Mouse (Mus musculus) forebrain, embryonic 12.5 days (tissue): ENCODE results near the gene Slc17a1. TPM values are rescaled to one million over a fixed set of nuclear protein-coding genes. Genes with fewer than 3 reads are reported as not detected.

Experiments
- ATAC-seq: fragments of 200-750 bp; cut with Nextera tagmentation; 2 replicates; pipeline ENCODE4 v1.8.0; 2017; ENCODE audit warnings: moderate TSS enrichment; ENCODE audit not compliant: low FRiP score
- H3K27ac ChIP-seq: fragments of 300-500 bp; sonication (generic); 2 replicates; pipeline ENCODE4 v1.5.1; 2016; ENCODE audit warnings: mild to moderate bottlenecking
- H3K27me3 ChIP-seq: fragments of 300-500 bp; sonication (generic); 2 replicates; pipeline ENCODE4 v1.6.1; 2016; ENCODE audit warnings: mild to moderate bottlenecking
- H3K36me3 ChIP-seq: fragments of 300-500 bp; sonication (generic); replicated peaks from 2 replicates; pipeline ENCODE4 v1.6.1; 2016; ENCODE audit warnings: mild to moderate bottlenecking
- H3K4me1 ChIP-seq: fragments of 300-500 bp; sonication (generic); 2 replicates; pipeline ENCODE4 v1.6.1; 2016
- H3K4me2 ChIP-seq: fragments of 300-500 bp; sonication (generic); 2 replicates; pipeline ENCODE4 v1.6.1; 2016; ENCODE audit warnings: mild to moderate bottlenecking, moderate library complexity
- H3K4me3 ChIP-seq: fragments of 300-500 bp; sonication (generic); replicated peaks from 2 replicates; pipeline ENCODE4 v1.5.1; 2016; ENCODE audit warnings: mild to moderate bottlenecking
- H3K9ac ChIP-seq: fragments of 300-500 bp; sonication (generic); 2 replicates; pipeline ENCODE4 v1.6.1; 2016; ENCODE audit warnings: mild to moderate bottlenecking
- H3K9me3 ChIP-seq: fragments of 300-500 bp; sonication (generic); 2 replicates; pipeline ENCODE4 v1.6.1; 2016
- WGBS: fragments of 180-500 bp; shearing (Covaris S2); methylation state at CpG from one replicate; pipeline ENCODE4 v1.1.7; 2016; 5-methylcytosine and 5-hydroxymethylcytosine counted together
- polyA plus RNA-seq: library from polyadenylated mRNA; unstranded; fragments of >200 nt; fragmentation: Nextera tagmentation; extraction: Ambion mirVana; gene quantifications from 2 replicates; pipeline ENCODE4 v1.2.1, GENCODE M21; 2016

Slc17a1 gene
- polyA plus RNA-seq, 1 experiment from 2014 or later, result not detected

- no peaks in the 10 kb centered on the region for H3K27me3 ChIP-seq
- no peak overlapping the region for H3K4me2 ChIP-seq
- H3K4me3 ChIP-seq, result no peak overlapping the region
- 58% methylated on average over 6 of the region's 6 CpGs for WGBS
- no peak overlapping the region for H3K27ac ChIP-seq
- no peak for ATAC-seq
- no peaks in the 10 kb centered on the region for H3K36me3 ChIP-seq
- no peak overlapping the region for H3K9ac ChIP-seq
- H3K4me1 ChIP-seq, result peaks cover 7% of the 10 kb centered on the region; the same call in 1 of the 2 replicates
- no peaks in the 10 kb centered on the region for H3K9me3 ChIP-seq
Observed at GRCm38 (mm10) chr13:23898242-23898641, 30.7 kb downstream of the Slc17a1 start.

DNA sequence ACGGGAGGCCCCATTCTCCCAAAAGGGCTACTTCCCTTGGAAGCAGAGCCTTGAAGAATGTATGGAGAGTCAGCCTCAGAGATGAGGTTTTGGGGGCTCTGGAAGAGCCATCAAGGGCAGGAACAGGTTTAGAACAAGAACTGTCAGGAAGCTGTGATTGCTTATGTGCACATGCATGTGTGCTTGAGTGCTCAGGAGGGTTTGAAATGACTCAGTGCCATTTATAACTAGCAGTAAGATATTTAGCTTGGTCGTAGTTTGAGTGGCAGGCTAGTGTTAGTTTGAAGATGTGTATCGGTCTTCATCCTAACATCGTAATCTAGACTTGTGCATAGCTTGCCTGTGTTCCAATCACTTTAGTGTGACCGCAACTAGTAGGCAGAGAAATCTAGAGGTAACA, 39.4 kb downstream of the Slc17a1 start:
- no peak for ATAC-seq
- Histone ChIP-seq H3K4me3 (no peak overlapping the region), H3K9me3 (no peaks in the 10 kb centered on the region), H3K9ac (no peak overlapping the region), H3K27me3 (no peaks in the 10 kb centered on the region), H3K4me1 (no peaks in the 10 kb centered on the region), H3K27ac (no peak overlapping the region), H3K36me3 (no peaks in the 10 kb centered on the region), H3K4me2 (no peak overlapping the region)
- 94% methylated on average over 5 of the region's 5 CpGs for WGBS

- no peak overlapping the region for H3K9ac ChIP-seq
- no peak for ATAC-seq
- 85% methylated on average over 5 of the region's 5 CpGs for WGBS
- H3K4me3 ChIP-seq, result no peak overlapping the region
- H3K4me1 ChIP-seq, result no peaks in the 10 kb centered on the region
- H3K36me3 ChIP-seq, result no peaks in the 10 kb centered on the region
- H3K9me3 ChIP-seq, result no peaks in the 10 kb centered on the region
- H3K27me3 ChIP-seq, result no peaks in the 10 kb centered on the region
- no peak overlapping the region for H3K27ac ChIP-seq
- H3K4me2 ChIP-seq, result no peak overlapping the region
Observed at GRCm38 (mm10) chr13:23910121-23910520, 42.6 kb downstream of the Slc17a1 start.

DNA sequence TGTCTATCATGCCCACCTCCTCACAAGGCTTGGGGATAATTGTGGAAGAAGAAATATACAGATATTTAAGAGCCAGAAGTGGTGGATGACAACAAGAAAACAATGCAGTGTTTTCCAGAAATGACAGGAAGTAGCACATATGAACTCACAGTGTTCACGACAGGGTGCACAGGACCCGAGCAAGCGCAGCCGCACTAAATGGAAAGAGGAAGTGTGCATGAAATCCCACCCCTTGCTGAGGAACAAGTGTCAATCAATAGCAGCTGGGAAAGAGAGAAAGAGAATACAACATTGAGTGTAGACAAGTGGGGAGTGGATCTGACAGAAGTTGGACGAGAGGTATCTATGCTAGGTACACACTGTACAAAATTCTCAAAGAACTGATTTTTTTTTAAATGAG, 43.8 kb downstream of the Slc17a1 start:
- no peak for ATAC-seq
- Histone ChIP-seq H3K27ac (no peak overlapping the region), H3K36me3 (no peaks in the 10 kb centered on the region), H3K4me3 (no peak overlapping the region), H3K4me2 (no peak overlapping the region), H3K9ac (no peak overlapping the region), H3K27me3 (no peaks in the 10 kb centered on the region), H3K4me1 (no peaks in the 10 kb centered on the region), H3K9me3 (no peaks in the 10 kb centered on the region)
- 94% methylated on average over 5 of the region's 5 CpGs for WGBS

DNA sequence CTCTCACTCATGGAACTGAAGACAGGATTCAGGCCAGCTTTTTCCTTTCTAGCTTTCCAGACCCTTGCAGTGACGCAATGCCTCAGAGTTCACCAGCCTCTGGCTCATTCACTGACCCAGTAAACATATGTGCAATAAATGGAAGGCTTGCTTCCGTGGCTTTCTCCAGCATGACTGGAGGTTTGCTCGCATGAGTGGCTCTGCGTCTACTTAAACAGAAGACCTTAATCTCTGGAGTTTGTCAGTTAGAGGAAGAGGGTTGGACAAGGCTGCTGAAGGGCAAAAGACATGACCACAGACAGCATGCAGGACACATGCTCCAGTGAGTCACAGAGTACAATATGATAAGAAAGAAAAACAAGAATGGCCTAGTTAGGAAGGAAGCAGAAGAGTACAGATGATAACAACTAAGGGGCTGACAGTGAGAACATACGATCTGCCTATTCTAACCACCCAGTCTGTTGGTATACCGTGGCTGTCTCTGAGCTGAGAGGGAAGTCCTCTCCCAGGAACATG, 46.3 kb downstream of the Slc17a1 start:
- no peak for ATAC-seq
- H3K9ac ChIP-seq, result no peak overlapping the region
- no peak overlapping the region for H3K4me2 ChIP-seq
- H3K27ac ChIP-seq, result no peak overlapping the region
- H3K27me3 ChIP-seq, result no peaks in the 10 kb centered on the region
- no peak overlapping the region for H3K4me3 ChIP-seq
- WGBS, result 66% methylated on average over 6 of the region's 6 CpGs
- no peaks in the 10 kb centered on the region for H3K4me1 ChIP-seq
- H3K9me3 ChIP-seq, result no peaks in the 10 kb centered on the region
- H3K36me3 ChIP-seq, result no peaks in the 10 kb centered on the region

- Histone ChIP-seq H3K36me3 (no peaks in the 10 kb centered on the region), H3K4me3 (no peak within 1 kb of the TSS), H3K27ac (no peak within 1 kb of the TSS), H3K9ac (no peak within 1 kb of the TSS), H3K4me2 (no peak within 1 kb of the TSS), H3K27me3 (no peaks in the 10 kb centered on the region), H3K9me3 (no peaks in the 10 kb centered on the region), H3K4me1 (no peaks in the 10 kb centered on the region)
- ATAC-seq, result no peak
- 78% methylated on average over 9 of the region's 9 CpGs for WGBS
Observed at GRCm38 (mm10) chr13:23914376-23915167, 47.0 kb downstream of the Slc17a1 start, which contains the start of gene Slc17a4. TSS of gene Slc17a4 (minus strand) at chr13:23915009.

- Histone ChIP-seq H3K27ac (no peak overlapping the region), H3K4me3 (no peak overlapping the region), H3K9me3 (no peaks in the 10 kb centered on the region), H3K9ac (no peak overlapping the region), H3K36me3 (no peaks in the 10 kb centered on the region), H3K4me1 (no peaks in the 10 kb centered on the region), H3K4me2 (no peak overlapping the region), H3K27me3 (no peaks in the 10 kb centered on the region)
- WGBS, result 96% methylated on average over 1 of the region's 1 CpGs
- ATAC-seq, result no peak
Observed at GRCm38 (mm10) chr13:23916132-23916531, 48.6 kb downstream of the Slc17a1 start.

- H3K4me1 ChIP-seq, result no peaks in the 10 kb centered on the region
- H3K27me3 ChIP-seq, result no peaks in the 10 kb centered on the region
- no peak overlapping the region for H3K4me3 ChIP-seq
- H3K9me3 ChIP-seq, result no peaks in the 10 kb centered on the region
- no peak for ATAC-seq
- no peaks in the 10 kb centered on the region for H3K36me3 ChIP-seq
- WGBS, result 80% methylated on average over 4 of the region's 4 CpGs
- H3K9ac ChIP-seq, result no peak overlapping the region
- H3K4me2 ChIP-seq, result no peak overlapping the region
- no peak overlapping the region for H3K27ac ChIP-seq
Observed at GRCm38 (mm10) chr13:23917674-23918073, 50.1 kb downstream of the Slc17a1 start.

DNA sequence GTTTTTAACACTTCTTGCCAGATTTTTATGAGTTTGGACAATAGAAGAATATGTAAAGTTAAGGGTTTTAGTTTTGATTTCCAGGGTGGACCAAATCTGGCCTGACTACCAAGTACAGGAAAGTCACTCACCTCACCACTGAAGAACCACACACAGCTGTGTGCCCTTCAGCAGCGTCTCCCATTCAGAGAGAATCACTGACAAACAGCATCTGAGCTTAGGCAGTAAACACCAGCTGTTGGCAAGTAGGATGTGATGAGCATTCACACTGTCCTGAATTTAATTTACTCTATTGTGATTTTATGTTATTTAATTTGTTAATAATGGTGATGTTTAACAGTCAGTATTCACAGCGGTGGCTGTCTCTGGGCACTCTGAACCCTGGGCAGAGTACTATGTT, 58.2 kb downstream of the Slc17a1 start:
- H3K4me2 ChIP-seq, result no peak overlapping the region
- no peak overlapping the region for H3K4me3 ChIP-seq
- H3K36me3 ChIP-seq, result no peaks in the 10 kb centered on the region
- H3K27me3 ChIP-seq, result no peaks in the 10 kb centered on the region
- no peak overlapping the region for H3K9ac ChIP-seq
- no peaks in the 10 kb centered on the region for H3K4me1 ChIP-seq
- no peak overlapping the region for H3K27ac ChIP-seq
- WGBS, result 58% methylated on average over 2 of the region's 2 CpGs
- no peaks in the 10 kb centered on the region for H3K9me3 ChIP-seq
- no peak for ATAC-seq

DNA sequence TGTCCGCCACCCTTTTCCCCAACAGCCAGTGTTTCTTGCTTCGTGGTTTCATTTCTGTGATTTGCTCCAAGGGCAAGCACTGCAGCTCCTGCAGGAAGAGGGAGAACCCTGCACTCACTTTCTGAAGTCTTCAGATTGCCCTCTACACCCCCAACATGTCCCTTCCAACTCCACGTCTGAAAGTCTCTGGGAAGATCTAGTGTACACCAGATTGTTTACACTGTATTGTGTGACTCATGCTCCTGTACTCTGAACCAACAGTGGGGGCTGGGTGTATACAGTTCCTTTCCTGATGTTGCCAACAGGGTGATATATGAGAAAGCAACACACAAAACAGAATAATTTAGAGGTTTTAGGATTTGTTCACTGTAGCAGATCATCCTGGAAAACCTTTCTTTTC, 61.1 kb downstream of the Slc17a1 start:
- no peak overlapping the region for H3K4me3 ChIP-seq
- H3K27me3 ChIP-seq, result no peaks in the 10 kb centered on the region
- no peak overlapping the region for H3K9ac ChIP-seq
- H3K4me2 ChIP-seq, result no peak overlapping the region
- no peak for ATAC-seq
- H3K4me1 ChIP-seq, result no peaks in the 10 kb centered on the region
- WGBS, result 72% methylated on average over 3 of the region's 3 CpGs
- H3K27ac ChIP-seq, result no peak overlapping the region
- no peaks in the 10 kb centered on the region for H3K36me3 ChIP-seq
- H3K9me3 ChIP-seq, result no peaks in the 10 kb centered on the region

- Histone ChIP-seq H3K4me2 (no peak overlapping the region), H3K4me3 (no peak overlapping the region), H3K36me3 (no peaks in the 10 kb centered on the region), H3K9ac (no peak overlapping the region), H3K4me1 (no peaks in the 10 kb centered on the region), H3K27me3 (no peaks in the 10 kb centered on the region), H3K9me3 (no peaks in the 10 kb centered on the region), H3K27ac (no peak overlapping the region)
- 93% methylated on average over 9 of the region's 9 CpGs for WGBS
- ATAC-seq, result no peak
Observed at GRCm38 (mm10) chr13:23930461-23930860, 62.9 kb downstream of the Slc17a1 start.

- Histone ChIP-seq H3K4me3 (no peak overlapping the region), H3K9ac (no peak overlapping the region), H3K4me2 (no peak overlapping the region), H3K36me3 (no peaks in the 10 kb centered on the region), H3K27ac (no peak overlapping the region), H3K27me3 (no peaks in the 10 kb centered on the region), H3K4me1 (no peaks in the 10 kb centered on the region), H3K9me3 (no peaks in the 10 kb centered on the region)
- 79% methylated on average over 11 of the region's 11 CpGs for WGBS
- no peak for ATAC-seq
Observed at GRCm38 (mm10) chr13:23930904-23931303, 63.4 kb downstream of the Slc17a1 start.
